Mouse (Mus musculus): ENCODE results near the gene Il1r2. TPM values are rescaled to one million over a fixed set of nuclear protein-coding genes. Genes with fewer than 3 reads are reported as not detected.

The Il1r2 gene
- total RNA-seq, 4 experiments from 2014 or later, result 0.35 to 0.46 (median 0.36) TPM; not detected in 1

- DNase-seq (ENCODE audit: low spot score in 2 of 2), result no peak
Measured at GRCm38 (mm10) chr1:40059122-40059774, 14.6 kb upstream of the Il1r2 start.

- DNase-seq (ENCODE audit: low spot score in 2 of 2), result no peak
Measured at GRCm38 (mm10) chr1:40061359-40061758, 12.5 kb upstream of the Il1r2 start.

DNA sequence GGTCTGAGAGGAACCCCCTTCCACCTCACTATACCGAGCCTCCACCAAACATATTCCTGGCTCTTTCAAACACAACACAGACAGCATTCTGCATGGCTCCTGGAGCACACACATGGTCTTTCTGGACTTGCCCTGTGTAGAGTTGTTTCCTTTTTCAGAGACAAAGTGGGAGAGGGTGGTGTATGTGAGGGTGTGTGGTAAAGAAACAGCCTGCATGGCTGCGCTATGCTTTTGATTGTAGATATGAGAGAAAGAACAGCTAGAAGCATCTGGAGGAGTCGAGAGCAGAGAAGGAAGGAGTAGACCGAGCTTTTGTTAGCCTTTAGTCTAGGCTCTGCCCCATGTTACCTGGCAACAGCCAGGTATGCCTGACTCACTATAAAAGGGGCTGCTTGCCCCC lies 10.5 kb upstream of the Il1r2 start:
- no peak for DNase-seq (ENCODE audit: low spot score in 2 of 2)

DNA sequence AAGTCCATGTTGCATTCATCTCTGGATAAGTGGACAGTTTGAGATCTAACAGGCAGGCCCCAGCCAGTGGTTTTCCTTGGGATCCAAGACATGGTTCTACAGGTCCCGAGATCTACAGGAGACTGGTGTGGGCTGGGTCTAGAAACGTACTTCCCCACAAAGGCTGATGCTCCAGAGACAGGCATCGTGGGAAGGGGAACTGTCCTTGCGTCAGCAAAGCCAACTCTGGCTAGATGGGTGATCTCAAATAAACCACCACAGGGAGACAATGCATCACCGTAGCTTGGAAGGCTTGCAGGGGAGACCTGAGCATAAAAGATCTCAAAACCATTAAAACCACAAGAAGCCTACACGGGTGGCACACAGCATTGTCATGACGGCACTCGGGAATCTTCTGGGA lies 9.4 kb upstream of the Il1r2 start:
- no peak for DNase-seq (ENCODE audit: low spot score in 2 of 2)

- no peak for DNase-seq (ENCODE audit: low spot score in 2 of 2)
Measured at GRCm38 (mm10) chr1:40072558-40072957, 1.3 kb upstream of the Il1r2 start.

DNA sequence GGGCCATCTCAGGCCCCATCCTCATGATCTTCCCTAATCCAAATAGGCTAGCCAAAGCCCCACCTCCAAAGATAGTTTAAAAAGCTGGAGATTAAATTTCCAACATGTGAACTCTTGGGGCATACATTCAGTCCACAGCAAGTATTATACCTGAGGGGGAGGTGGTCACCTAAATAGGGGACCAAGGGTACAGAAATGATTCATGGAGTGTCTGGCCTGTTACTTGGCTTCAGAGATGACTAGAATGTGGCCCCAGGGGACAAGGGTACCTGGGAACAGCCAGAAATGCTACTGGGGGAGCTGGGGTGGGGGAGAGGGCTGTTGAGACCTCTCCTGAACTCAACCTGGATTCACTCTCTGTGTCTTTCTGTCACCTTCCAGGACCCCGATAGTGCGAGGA lies 3.4 kb downstream of the Il1r2 start:
- DNase-seq (ENCODE audit: low spot score in 2 of 2), result no peak

- DNase-seq (ENCODE audit: low spot score in 2 of 2), result no peak
Measured at GRCm38 (mm10) chr1:40081041-40081440, 7.2 kb downstream of the Il1r2 start.

DNA sequence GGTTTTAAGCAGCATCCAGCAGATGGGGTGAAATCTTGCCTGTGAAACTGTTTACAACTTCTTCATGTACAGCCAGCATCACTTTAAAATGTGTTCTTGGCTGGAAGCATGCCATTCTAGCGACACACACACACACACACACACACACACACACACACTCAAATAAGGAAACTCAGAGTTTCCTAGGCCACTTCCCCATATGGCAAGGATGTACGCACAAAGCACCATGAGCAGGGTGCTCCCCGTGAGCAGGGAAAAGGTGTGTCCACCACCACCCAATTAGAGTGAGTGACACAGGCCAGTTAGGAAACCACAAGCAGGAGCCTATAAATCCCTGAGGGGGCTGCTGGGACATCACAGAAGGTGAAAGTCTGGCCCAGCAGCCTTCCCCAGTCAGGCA lies 10.5 kb downstream of the Il1r2 start:
- peak in 1 of 2 experiments; percentile 13 for DNase-seq (ENCODE audit: low spot score in 2 of 2)

DNA sequence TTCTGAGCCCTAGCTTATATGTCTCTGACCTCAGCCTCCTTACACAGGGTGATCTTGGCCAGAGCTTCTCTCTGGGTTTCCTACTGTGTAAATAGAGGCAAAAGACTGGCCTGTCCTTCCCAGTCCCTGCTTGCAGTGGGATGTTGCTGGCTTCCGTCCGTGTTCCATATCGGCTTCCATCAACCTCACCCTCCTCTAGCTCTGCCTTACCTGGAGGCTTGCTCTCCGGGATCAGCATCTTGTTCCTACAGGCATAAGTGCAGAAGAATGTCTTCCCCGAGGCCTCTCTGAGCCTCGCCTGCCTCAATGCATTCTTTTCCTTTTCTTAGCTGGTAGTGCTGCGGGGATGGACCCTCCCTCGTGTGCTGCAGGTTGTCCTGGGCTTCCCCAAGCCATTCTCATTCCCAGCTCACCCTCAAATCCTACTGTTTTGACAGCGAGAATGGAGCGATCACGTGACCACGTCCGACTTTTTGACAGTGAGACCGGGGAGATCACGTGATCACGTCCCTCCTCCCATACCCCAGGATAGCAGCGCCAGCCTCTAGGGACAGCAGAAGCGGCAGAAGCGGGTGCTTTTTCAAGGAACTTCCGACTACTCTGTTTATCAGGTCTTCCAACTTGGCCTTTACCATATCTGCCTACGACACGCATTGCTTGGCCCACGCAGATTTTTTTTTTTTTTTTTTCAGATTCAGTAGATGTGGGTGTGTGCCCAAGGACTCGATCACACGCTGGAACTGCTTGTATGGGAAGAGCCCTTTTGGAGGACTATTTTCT lies 11.7 kb downstream of the Il1r2 start:
- peak; percentile 58 to 72 for DNase-seq (ENCODE audit: low spot score in 2 of 2)

GRCm38 (mm10) chr1:40091160-40091559 lies 17.3 kb downstream of the Il1r2 start:
- no peak for DNase-seq (ENCODE audit: low spot score in 2 of 2)

DNA sequence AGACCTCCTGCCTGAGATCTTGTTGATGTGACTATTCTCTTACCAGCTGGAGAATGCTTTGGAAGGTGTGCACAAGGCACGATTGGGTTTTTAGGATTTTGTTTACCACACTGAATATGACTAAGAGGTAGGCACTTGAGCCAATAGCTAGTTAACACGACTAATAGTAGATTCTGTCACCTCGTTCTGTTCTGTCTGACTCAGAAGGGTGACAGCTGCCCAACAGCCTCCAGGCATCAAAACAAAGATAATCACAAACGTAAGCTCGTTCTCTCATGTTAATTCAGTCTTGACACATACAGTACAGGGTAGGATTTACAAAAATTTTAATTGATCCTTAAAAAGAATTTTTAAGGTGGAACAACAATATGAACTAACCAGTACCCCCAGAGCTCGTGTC lies 18.7 kb downstream of the Il1r2 start:
- no peak for DNase-seq (ENCODE audit: low spot score in 2 of 2)

DNA sequence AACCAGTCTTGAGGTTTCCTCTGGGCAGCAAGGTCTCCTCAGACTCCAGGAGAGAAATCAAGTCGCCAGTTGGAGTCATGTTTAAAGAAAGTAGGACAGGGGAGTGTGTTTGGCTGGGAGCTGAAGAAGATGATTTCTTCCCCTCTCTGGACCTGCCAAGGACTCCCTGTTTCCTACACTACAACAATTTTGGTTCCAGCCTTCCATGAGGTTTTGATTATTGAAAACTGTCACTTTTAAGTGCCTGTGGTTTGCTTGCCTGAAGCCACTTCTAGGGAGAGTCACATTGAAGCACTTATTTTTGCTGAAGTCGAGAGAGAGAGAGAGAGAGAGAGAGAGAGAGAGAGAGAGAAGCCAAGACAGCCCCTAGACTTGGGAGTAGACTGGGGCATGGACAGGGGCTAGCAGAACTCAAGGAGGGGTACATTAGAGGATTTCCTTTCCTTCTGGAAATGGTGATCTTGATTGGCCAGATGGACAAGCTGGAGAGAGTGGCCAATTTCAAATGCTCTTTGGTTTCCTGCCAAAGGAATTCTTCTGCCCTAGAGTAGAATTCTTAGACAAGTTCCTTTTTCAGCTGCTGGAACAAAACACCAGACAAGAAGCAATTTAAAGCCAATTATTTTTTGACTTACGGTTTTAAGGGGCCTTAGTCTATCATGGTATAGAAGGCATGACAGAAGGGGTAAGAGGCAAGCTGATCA lies 20.9 kb downstream of the Il1r2 start:
- DNase-seq (ENCODE audit: low spot score in 2 of 2), result no peak

- DNase-seq (ENCODE audit: low spot score in 2 of 2), result no peak
Measured at GRCm38 (mm10) chr1:40095585-40095984, 21.7 kb downstream of the Il1r2 start.

GRCm38 (mm10) chr1:40106306-40106705 lies 32.4 kb downstream of the Il1r2 start:
- DNase-seq (ENCODE audit: low spot score in 2 of 2), result no peak

DNA sequence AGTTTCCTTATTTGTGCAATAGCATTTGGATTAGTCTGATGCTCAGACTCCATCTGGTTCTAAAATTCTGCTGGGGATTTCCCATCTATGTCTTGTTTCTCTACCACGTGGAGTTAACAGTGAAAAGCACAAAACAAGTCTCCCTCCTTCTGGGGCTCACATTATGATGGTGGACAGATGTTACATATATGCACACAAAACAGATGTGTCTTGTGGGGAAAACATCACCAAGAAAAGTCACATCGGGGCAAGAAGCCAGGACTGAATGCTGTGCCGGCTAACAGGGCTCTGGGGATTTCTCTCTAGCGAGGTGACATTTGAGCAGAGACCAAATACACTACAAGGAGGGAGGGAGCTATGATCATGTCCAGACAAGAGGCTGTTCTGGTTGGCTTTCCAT lies 32.8 kb downstream of the Il1r2 start:
- no peak for DNase-seq (ENCODE audit: low spot score in 2 of 2)

- no peak for DNase-seq (ENCODE audit: low spot score in 2 of 2)
Measured at GRCm38 (mm10) chr1:40107971-40108749, 34.3 kb downstream of the Il1r2 start.

GRCm38 (mm10) chr1:40109736-40110135 lies 35.9 kb downstream of the Il1r2 start:
- DNase-seq (ENCODE audit: low spot score in 2 of 2), result no peak

DNA sequence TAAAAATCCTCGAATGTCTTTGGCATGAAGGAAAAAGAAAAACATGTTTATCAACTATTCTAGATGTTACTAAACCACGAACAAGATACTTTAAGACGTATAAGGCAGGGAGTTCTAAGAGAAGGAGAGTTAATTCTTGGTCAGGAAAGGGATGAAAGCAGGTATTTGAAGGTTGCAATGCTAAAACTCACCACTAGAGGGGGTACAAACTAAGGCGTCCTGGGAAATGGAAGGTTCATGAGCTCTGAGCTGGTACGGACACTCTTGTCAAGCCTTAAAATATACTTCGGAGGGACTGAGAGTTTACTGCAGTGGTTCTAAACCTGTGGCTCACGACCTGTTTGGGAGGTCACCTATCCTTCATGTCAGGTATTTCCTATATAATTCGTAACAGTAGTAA lies 41.4 kb downstream of the Il1r2 start:
- DNase-seq (ENCODE audit: low spot score in 2 of 2), result no peak

DNA sequence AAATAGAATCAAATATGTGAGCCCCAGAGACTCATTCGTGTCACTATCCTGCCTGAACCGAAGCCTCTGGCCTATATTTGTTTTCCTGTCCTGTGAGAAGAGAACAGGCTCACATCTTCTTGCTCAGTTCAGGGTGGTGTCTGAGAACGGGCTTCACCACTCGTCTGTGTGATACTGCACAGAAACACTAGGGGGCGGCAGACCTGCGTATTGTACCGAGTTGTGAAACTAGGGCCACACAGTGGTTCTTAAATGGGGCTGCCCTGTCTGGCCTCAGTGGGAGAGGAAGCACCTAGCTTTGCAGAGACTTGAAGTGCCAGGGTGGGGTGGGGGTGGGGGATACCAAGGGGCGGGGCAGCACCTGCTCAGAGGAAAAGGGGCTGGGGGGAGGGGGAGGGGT lies 42.5 kb downstream of the Il1r2 start:
- DNase-seq (ENCODE audit: low spot score in 2 of 2), result peak; percentile 25 to 54

- no peak for DNase-seq (ENCODE audit: low spot score in 2 of 2)
Measured at GRCm38 (mm10) chr1:40117565-40117964, 43.7 kb downstream of the Il1r2 start.

DNA sequence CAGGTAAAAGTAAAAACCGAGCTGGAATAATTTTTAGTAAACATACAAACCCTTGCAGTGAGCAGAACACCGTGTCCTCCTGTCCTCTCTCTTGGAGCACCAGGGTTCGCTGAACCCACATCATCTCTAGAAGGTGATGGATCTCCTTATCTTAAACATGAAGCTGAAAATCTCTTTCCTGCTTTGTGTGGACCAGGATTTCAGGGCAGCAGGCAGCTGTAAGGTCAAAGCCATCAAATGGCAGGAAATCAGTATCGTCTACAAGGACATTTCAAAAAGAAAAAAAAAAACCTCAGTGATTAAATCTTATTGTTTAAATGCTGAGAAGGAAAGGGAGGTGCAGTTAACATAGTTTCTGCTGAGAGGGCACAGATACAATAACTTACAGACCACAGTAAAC lies 50.4 kb downstream of the Il1r2 start:
- no peak for DNase-seq (ENCODE audit: low spot score in 2 of 2)

- no peak for DNase-seq (ENCODE audit: low spot score in 2 of 2)
Measured at GRCm38 (mm10) chr1:40128481-40128880, 54.6 kb downstream of the Il1r2 start.

Data from left cerebral cortex, adult 8-10 months (tissue).